Mouse (Mus musculus) forebrain, embryonic 14.5 days (tissue): ENCODE measurements around the gene Etv6. TPM values are rescaled to one million over a fixed set of nuclear protein-coding genes. Genes with fewer than 3 reads are reported as not detected.

Experiments used
- ATAC-seq: fragments of 200-750 bp; cut with Nextera tagmentation; 2 replicates; pipeline ENCODE4 v1.8.0; 2017; ENCODE audit warnings: mild to moderate bottlenecking, moderate library complexity
- DNase-seq: peaks from one replicate; pipeline ENCODE4 v3.0.0-alpha.2; 2015; ENCODE audit warnings: low spot score
- H3K27ac ChIP-seq: fragments of 300-500 bp; sonication (generic); 2 replicates; pipeline ENCODE4 v1.5.1; 2014; ENCODE audit warnings: low read depth, mild to moderate bottlenecking, control low read depth, low read length, moderate library complexity
- H3K27me3 ChIP-seq: fragments of 300-500 bp; sonication (generic); replicated peaks from 2 replicates; pipeline ENCODE4 v1.6.1; 2014; ENCODE audit warnings: low read length, control low read depth, mixed read lengths; ENCODE audit not compliant: control insufficient read depth, insufficient read depth
- H3K36me3 ChIP-seq: fragments of 300-500 bp; sonication (generic); 2 replicates; pipeline ENCODE4 v1.6.1; 2014; ENCODE audit warnings: low read length, control low read depth; ENCODE audit not compliant: control insufficient read depth, insufficient read depth
- H3K4me1 ChIP-seq: fragments of 300-500 bp; sonication (generic); 2 replicates; pipeline ENCODE4 v1.6.1; 2014; ENCODE audit warnings: antibody characterized with exemption, low read length, control low read depth; ENCODE audit not compliant: control insufficient read depth, insufficient read depth
- H3K4me2 ChIP-seq: fragments of 300-500 bp; sonication (generic); 2 replicates; pipeline ENCODE4 v1.6.1; 2014; ENCODE audit warnings: mild to moderate bottlenecking, control low read depth, low read length
- H3K4me3 ChIP-seq: fragments of 300-500 bp; sonication (generic); 2 replicates; pipeline ENCODE4 v1.5.1; 2014; ENCODE audit warnings: low read depth, low read length, control low read depth
- H3K9ac ChIP-seq: fragments of 300-500 bp; sonication (generic); 2 replicates; pipeline ENCODE4 v1.6.1; 2014; ENCODE audit warnings: mild to moderate bottlenecking, low read length, control low read depth, moderate library complexity
- H3K9me3 ChIP-seq: fragments of 300-500 bp; sonication (generic); replicated peaks from 2 replicates; pipeline ENCODE4 v1.6.1; 2016; ENCODE audit warnings: low read length, control low read depth, mixed read lengths; ENCODE audit not compliant: control insufficient read depth
- WGBS: fragments of 180-500 bp; shearing (Covaris S2); extraction: QIAGEN DNeasy Blood & Tissue Kit; methylation state at CpG from one replicate; pipeline ENCODE4 v1.1.7; 2014; 5-methylcytosine and 5-hydroxymethylcytosine counted together
- polyA plus RNA-seq: library from polyadenylated mRNA; unstranded; fragments of >200 nt; fragmentation: Nextera tagmentation; extraction: Ambion mirVana; gene quantifications from 2 replicates; pipeline ENCODE4 v1.2.1, GENCODE M21; 2014

The Etv6 gene
- polyA plus RNA-seq, 1 experiment from 2014 or later: 6.1 TPM

GRCm38 (mm10) chr6:134161040-134161439, 125.5 kb downstream of the Etv6 start:
- Histone ChIP-seq H3K36me3 (no peaks in the 10 kb centered on the region), H3K27me3 (no peaks in the 10 kb centered on the region), H3K9me3 (no peaks in the 10 kb centered on the region), H3K27ac (no peak overlapping the region), H3K4me1 (peaks cover 12% of the 10 kb centered on the region; the same call in 1 of the 2 replicates), H3K4me3 (no peak overlapping the region), H3K4me2 (no peak overlapping the region), H3K9ac (no peak overlapping the region)
- no peak for DNase-seq
- ATAC-seq: no peak
- 89% methylated on average over 13 of the region's 13 CpGs for WGBS

GRCm38 (mm10) chr6:134163346-134163745, 127.8 kb downstream of the Etv6 start:
- DNase-seq (no peak), ATAC-seq (no peak)
- Histone ChIP-seq H3K9me3 (no peaks in the 10 kb centered on the region), H3K27me3 (no peaks in the 10 kb centered on the region), H3K4me1 (no peaks in the 10 kb centered on the region), H3K36me3 (no peaks in the 10 kb centered on the region), H3K4me3 (no peak overlapping the region), H3K27ac (no peak overlapping the region), H3K9ac (no peak overlapping the region), H3K4me2 (no peak overlapping the region)
- 87% methylated on average over 1 of the region's 1 CpGs for WGBS

DNA sequence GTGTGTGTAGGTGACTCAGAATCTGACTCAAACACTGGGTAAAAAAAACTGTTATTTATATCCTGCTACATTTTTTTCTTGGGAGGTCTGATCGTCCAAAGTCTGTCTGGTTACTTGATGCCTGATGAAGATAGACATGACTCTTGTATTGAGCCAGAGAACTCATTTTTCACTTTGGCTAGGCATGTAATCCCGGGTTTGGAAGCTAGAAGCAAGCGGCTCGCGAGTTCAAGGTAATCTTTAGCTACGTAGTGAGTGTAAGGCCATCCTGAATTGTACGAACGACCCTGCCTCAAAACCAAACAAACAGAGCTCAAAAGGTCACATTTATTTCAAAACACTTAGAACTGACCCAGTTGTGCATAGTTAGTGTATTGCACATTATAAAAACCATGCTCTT, 128.9 kb downstream of the Etv6 start:
- Histone ChIP-seq H3K4me3 (no peak overlapping the region), H3K27me3 (no peaks in the 10 kb centered on the region), H3K9me3 (no peaks in the 10 kb centered on the region), H3K27ac (no peak overlapping the region), H3K36me3 (no peaks in the 10 kb centered on the region), H3K9ac (no peak overlapping the region), H3K4me1 (no peaks in the 10 kb centered on the region), H3K4me2 (no peak overlapping the region)
- DNase-seq (no peak), ATAC-seq (no peak)
- 87% methylated on average over 8 of the region's 8 CpGs for WGBS

DNA sequence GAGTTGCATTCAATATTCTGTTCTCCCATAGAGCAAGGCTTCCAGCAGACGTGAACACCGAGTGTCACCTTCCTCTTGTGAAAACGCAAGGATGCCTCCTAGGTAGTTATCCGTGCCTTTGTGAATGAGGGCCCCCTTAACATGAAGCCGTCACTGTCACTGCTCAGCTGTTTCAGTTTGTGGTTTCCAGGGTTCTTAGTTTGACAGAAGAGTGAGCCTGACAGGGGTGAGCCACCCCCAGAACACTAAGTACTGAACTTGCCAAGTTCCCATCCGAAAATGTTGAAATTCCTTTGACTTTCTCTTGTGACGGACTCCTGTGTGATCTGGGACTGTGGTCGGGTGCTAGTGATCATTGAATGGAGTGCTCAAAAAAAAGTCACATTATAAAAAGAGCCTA, 129.5 kb downstream of the Etv6 start:
- Histone ChIP-seq H3K27ac (no peak overlapping the region), H3K4me1 (no peaks in the 10 kb centered on the region), H3K4me2 (no peak overlapping the region), H3K9me3 (no peaks in the 10 kb centered on the region), H3K36me3 (no peaks in the 10 kb centered on the region), H3K27me3 (no peaks in the 10 kb centered on the region), H3K9ac (no peak overlapping the region), H3K4me3 (no peak overlapping the region)
- WGBS: 75% methylated on average over 8 of the region's 8 CpGs
- DNase-seq (no peak), ATAC-seq (no peak)

GRCm38 (mm10) chr6:134167963-134168362, 132.5 kb downstream of the Etv6 start:
- 73% methylated on average over 5 of the region's 5 CpGs for WGBS
- H3K27ac ChIP-seq: no peak overlapping the region
- no peak for ATAC-seq
- H3K4me3 ChIP-seq: no peak overlapping the region
- no peaks in the 10 kb centered on the region for H3K9me3 ChIP-seq
- H3K27me3 ChIP-seq: no peaks in the 10 kb centered on the region
- no peak for DNase-seq
- H3K36me3 ChIP-seq: no peaks in the 10 kb centered on the region
- no peak overlapping the region for H3K4me2 ChIP-seq
- peaks cover 6% of the 10 kb centered on the region; the same call in 1 of the 2 replicates for H3K4me1 ChIP-seq
- H3K9ac ChIP-seq: no peak overlapping the region

DNA sequence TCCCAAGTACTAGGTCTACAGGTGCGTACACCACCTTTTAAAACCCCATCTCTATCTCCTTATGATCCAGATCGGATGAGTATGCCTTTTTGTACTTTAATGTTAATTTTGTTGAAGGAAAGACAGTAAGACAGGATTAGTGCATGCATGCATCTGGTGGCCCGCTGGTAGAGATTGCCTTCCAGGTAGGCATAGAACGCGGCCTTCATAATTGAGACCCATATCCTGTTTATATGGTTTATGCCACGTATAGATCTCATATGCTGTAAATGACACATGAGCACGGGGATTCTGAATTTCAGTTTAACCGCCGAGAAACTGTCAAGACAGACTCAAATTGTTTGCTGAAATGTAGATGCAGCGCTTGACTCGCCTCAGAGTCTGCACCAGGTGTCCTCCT, 133.3 kb downstream of the Etv6 start:
- H3K27ac ChIP-seq: no peak overlapping the region
- WGBS: 91% methylated on average over 11 of the region's 11 CpGs
- peaks cover 6% of the 10 kb centered on the region; the same call in 1 of the 2 replicates for H3K4me1 ChIP-seq
- no peaks in the 10 kb centered on the region for H3K27me3 ChIP-seq
- no peaks in the 10 kb centered on the region for H3K9me3 ChIP-seq
- DNase-seq (no peak), ATAC-seq (no peak)
- no peaks in the 10 kb centered on the region for H3K36me3 ChIP-seq
- no peak overlapping the region for H3K9ac ChIP-seq
- H3K4me2 ChIP-seq: no peak overlapping the region
- H3K4me3 ChIP-seq: no peak overlapping the region

DNA sequence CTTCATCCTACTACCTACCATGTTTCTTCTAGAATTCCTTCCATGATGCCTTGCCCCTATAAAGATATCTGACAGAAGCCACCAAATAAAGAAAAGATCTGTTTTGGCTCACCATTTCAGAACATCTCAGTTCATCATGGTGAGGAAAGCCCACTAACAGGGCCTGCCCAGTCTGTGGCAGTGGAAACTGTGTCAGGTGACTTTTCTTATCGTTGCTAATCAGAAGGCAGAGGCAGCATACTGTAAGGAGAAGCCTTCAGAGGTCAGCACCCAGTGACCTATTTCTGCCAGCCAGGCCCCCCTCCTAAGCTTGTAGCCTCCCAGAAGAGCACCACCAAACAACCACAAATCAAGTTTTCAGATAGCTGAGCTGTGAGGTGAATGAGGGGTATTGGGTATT, 135.7 kb downstream of the Etv6 start:
- no peak for ATAC-seq
- no peaks in the 10 kb centered on the region for H3K27me3 ChIP-seq
- WGBS: 94% methylated on average over 1 of the region's 1 CpGs

GRCm38 (mm10) chr6:134171906-134172728, 136.6 kb downstream of the Etv6 start:
- ATAC-seq: no peak
- 88% methylated on average over 17 of the region's 17 CpGs for WGBS
- Histone ChIP-seq H3K27ac (no peak overlapping the region), H3K9ac (no peak overlapping the region), H3K4me1 (peaks cover 6% of the 10 kb centered on the region; the same call in 1 of the 2 replicates), H3K9me3 (no peaks in the 10 kb centered on the region), H3K36me3 (no peaks in the 10 kb centered on the region), H3K4me2 (no peak overlapping the region), H3K4me3 (no peak overlapping the region), H3K27me3 (no peaks in the 10 kb centered on the region)
- DNase-seq: no peak

More for the DNA sequence above, 135.7 kb downstream of the Etv6 start:
- no peak for DNase-seq
- no peak overlapping the region for H3K4me3 ChIP-seq
- no peaks in the 10 kb centered on the region for H3K36me3 ChIP-seq
- no peaks in the 10 kb centered on the region for H3K9me3 ChIP-seq
- H3K9ac ChIP-seq: no peak overlapping the region
- H3K4me2 ChIP-seq: no peak overlapping the region
- no peak overlapping the region for H3K27ac ChIP-seq
- H3K4me1 ChIP-seq: peaks cover 6% of the 10 kb centered on the region; the same call in 1 of the 2 replicates

- ATAC-seq (no peak), DNase-seq (no peak)
- no peaks in the 10 kb centered on the region for H3K9me3 ChIP-seq
- no peaks in the 10 kb centered on the region for H3K36me3 ChIP-seq
- H3K9ac ChIP-seq: no peak overlapping the region
- WGBS: 91% methylated on average over 6 of the region's 6 CpGs
- peaks cover 6% of the 10 kb centered on the region; the same call in 1 of the 2 replicates for H3K4me1 ChIP-seq
- no peak overlapping the region for H3K4me2 ChIP-seq
- no peak overlapping the region for H3K4me3 ChIP-seq
- no peaks in the 10 kb centered on the region for H3K27me3 ChIP-seq
- H3K27ac ChIP-seq: no peak overlapping the region
These were observed 137.9 kb downstream of the Etv6 start for GRCm38 (mm10) chr6:134173439-134173838.
